Mouse (Mus musculus): ENCODE measurements around the gene Fgfr2. TPM values are rescaled to one million over a fixed set of nuclear protein-coding genes. Genes with fewer than 3 reads are reported as not detected.
"Not testable (repeated sequence)": the region's sequence is repeated elsewhere in the genome, so short reads cannot be mapped to it uniquely, and the experiment has no call there.

Fgfr2 gene
- polyA plus RNA-seq, 1 experiment from 2014 or later, result 24.9 TPM

DNA sequence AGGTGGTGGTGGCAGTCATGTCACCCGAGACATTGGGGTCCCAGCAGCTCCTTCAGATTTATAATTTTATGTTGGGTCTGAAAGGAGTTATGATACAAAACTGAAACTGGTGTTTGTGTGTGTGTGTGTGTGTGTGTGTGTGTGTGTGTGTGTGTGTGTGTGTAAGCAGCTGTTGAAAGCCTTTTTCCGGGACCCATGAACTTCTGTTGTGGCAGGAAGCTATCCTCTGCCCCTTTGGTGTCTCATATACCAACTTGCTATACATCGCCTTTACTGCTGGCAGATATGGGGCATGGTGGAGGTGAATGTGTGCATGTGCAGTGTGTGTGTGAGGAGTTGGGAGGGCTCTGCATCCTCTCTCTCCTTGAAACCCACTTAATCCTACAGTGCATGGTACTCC lies 2049.7 kb downstream of the Fgfr2 start:
- H3K27ac ChIP-seq (ENCODE audit: low read depth, low read length); H3K4me1 ChIP-seq (ENCODE audit: control insufficient read depth, insufficient read depth, low read length); ATAC-seq (replicated peaks; ENCODE audit: insufficient number of reproducible peaks, low FRiP score, low TSS enrichment); H3K4me2 ChIP-seq; H3K27me3 ChIP-seq (ENCODE audit: control insufficient read depth, insufficient read depth, low read length); H3K36me3 ChIP-seq (ENCODE audit: control insufficient read depth, insufficient read depth, low read length); H3K9ac ChIP-seq (ENCODE audit: low read depth, low read length); H3K4me3 ChIP-seq (ENCODE audit: low read depth, low read length); H3K9me3 ChIP-seq (replicated peaks; ENCODE audit: control insufficient read depth, low read length): not testable (repeated sequence)
- WGBS (ENCODE audit: insufficient replicate concordance), result 71% methylated on average over 3 of the region's 3 CpGs

DNA sequence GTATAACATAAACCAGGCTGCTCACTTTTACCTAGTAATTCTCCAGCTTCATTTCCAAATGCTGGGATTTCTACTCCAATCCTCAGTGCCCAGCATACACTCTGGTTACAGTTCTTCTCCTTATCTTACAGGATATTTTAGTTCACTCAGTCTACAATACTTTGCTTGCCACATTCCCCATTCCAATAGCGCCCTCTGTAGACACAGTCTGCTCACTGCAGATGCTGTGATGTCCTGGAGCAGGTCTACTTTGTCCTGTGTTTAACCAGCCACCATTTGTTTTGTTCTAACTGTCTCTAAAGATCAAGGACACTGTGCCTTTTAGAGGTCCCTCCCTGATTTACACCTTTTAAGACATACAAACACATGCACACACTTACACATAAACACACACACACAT lies 2055.0 kb downstream of the Fgfr2 start:
- not testable (repeated sequence) for H3K4me3 ChIP-seq (ENCODE audit: low read depth, low read length); ATAC-seq (replicated peaks; ENCODE audit: insufficient number of reproducible peaks, low FRiP score, low TSS enrichment); H3K4me2 ChIP-seq; H3K9me3 ChIP-seq (replicated peaks; ENCODE audit: control insufficient read depth, low read length); H3K27me3 ChIP-seq (ENCODE audit: control insufficient read depth, insufficient read depth, low read length); H3K36me3 ChIP-seq (ENCODE audit: control insufficient read depth, insufficient read depth, low read length); H3K9ac ChIP-seq (ENCODE audit: low read depth, low read length); H3K4me1 ChIP-seq (ENCODE audit: control insufficient read depth, insufficient read depth, low read length); H3K27ac ChIP-seq (ENCODE audit: low read depth, low read length)
- 8% methylated on average over 1 of the region's 1 CpGs for WGBS (ENCODE audit: insufficient replicate concordance)

DNA sequence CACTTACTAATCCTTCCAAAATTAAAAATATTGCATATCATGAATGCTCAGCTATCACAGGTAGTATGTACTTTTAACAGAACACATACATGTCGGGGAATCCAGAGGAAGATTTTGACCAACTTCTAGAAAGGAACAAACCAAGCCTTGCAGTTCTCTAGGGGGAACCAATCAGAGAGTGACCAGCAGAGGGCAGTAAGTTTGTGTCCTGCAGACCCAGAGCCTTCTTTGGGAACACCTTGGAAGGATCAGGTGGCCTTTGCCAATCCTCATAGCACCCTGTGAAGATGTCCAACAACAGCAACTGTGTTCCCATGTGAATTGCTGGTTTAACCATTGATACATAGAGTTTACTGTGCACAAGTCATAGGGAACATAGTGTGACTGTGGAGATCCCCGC lies 2060.6 kb downstream of the Fgfr2 start:
- Histone ChIP-seq H3K4me1 (ENCODE audit: control insufficient read depth, insufficient read depth, low read length) (no peaks in the 10 kb centered on the region), H3K4me2 (no peak overlapping the region), H3K9me3 (replicated peaks; ENCODE audit: control insufficient read depth, low read length) (no peaks in the 10 kb centered on the region), H3K27me3 (ENCODE audit: control insufficient read depth, insufficient read depth, low read length) (no peaks in the 10 kb centered on the region; the same call in 1 of the 2 replicates), H3K4me3 (ENCODE audit: low read depth, low read length) (no peak overlapping the region), H3K9ac (ENCODE audit: low read depth, low read length) (no peak overlapping the region), H3K27ac (ENCODE audit: low read depth, low read length) (no peak overlapping the region), H3K36me3 (ENCODE audit: control insufficient read depth, insufficient read depth, low read length) (no peaks in the 10 kb centered on the region)
- ATAC-seq (replicated peaks; ENCODE audit: insufficient number of reproducible peaks, low FRiP score, low TSS enrichment), result no peak
- WGBS (ENCODE audit: insufficient replicate concordance), result 67% methylated on average over 2 of the region's 2 CpGs

DNA sequence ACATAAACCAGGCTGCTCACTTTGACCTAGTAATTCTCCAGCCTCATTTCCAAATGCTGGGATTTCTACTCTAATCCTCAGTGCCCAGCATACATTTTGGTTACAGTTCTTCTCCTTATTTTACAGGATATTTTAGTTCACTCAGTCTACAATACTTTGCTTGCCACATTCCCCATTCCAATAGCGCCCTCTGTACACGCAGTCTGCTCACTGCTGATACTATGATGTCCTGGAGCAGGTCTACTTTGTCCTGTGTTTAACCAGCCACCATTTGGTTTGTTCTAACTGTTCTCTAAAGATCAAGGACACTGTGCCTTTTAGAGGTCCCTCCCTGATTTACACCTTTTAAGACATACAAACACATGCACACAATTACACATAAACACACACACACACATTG lies 2063.3 kb downstream of the Fgfr2 start:
- not testable (repeated sequence) for H3K9me3 ChIP-seq (replicated peaks; ENCODE audit: control insufficient read depth, low read length); H3K4me3 ChIP-seq (ENCODE audit: low read depth, low read length); H3K9ac ChIP-seq (ENCODE audit: low read depth, low read length); H3K36me3 ChIP-seq (ENCODE audit: control insufficient read depth, insufficient read depth, low read length); H3K27ac ChIP-seq (ENCODE audit: low read depth, low read length); ATAC-seq (replicated peaks; ENCODE audit: insufficient number of reproducible peaks, low FRiP score, low TSS enrichment); H3K27me3 ChIP-seq (ENCODE audit: control insufficient read depth, insufficient read depth, low read length); H3K4me2 ChIP-seq; H3K4me1 ChIP-seq (ENCODE audit: control insufficient read depth, insufficient read depth, low read length)
- 57% methylated on average over 2 of the region's 2 CpGs for WGBS (ENCODE audit: insufficient replicate concordance)

DNA sequence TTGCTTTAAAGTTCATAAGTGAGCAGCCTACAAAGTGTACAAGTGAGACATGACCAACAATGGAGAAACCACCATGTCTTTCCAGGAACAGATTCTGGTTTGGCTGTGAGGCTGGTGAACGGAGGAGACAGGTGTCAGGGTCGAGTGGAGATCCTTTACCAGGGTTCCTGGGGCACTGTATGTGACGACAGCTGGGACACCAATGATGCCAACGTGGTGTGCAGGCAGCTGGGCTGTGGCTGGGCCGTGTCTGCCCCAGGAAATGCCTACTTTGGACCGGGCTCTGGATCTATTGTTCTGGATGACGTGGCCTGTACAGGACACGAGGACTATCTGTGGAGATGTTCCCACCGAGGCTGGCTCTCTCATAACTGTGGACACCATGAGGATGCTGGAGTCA lies 2065.2 kb downstream of the Fgfr2 start:
- H3K36me3 ChIP-seq (ENCODE audit: control insufficient read depth, insufficient read depth, low read length); H3K9me3 ChIP-seq (replicated peaks; ENCODE audit: control insufficient read depth, low read length); H3K9ac ChIP-seq (ENCODE audit: low read depth, low read length); H3K4me1 ChIP-seq (ENCODE audit: control insufficient read depth, insufficient read depth, low read length); H3K27me3 ChIP-seq (ENCODE audit: control insufficient read depth, insufficient read depth, low read length); H3K4me2 ChIP-seq; H3K27ac ChIP-seq (ENCODE audit: low read depth, low read length); H3K4me3 ChIP-seq (ENCODE audit: low read depth, low read length); ATAC-seq (replicated peaks; ENCODE audit: insufficient number of reproducible peaks, low FRiP score, low TSS enrichment): not testable (repeated sequence)
- 84% methylated on average over 9 of the region's 9 CpGs for WGBS (ENCODE audit: insufficient replicate concordance)

DNA sequence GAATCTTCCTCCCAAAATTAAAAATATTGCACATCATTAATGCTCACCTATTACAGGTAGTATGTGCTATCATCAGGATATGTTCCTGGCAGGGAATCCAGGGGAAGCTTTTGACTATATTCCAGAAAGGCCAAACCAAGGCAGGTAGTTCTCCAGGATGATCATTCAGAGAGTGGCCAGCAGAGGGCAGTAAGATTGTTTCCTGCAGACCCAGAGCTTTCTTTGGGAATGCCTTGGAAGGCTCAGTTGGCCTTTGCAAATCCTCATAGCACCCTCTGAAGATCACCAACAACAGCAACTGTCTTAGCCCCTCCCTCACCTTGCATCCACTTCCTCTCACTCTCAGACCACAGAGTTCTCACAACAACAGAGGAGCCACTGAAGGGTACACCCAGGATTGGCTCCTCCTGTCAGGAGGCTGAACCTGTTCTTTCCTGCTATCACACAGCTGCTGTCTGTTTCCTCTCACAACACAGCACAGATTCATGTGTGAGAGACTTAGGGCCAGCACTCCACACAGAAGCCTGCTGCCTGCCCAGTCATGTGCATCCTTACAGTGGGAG lies 2068.3 kb downstream of the Fgfr2 start:
- no peak overlapping the region for H3K4me2 ChIP-seq
- no peaks in the 10 kb centered on the region for H3K4me1 ChIP-seq (ENCODE audit: control insufficient read depth, insufficient read depth, low read length)
- H3K27me3 ChIP-seq (ENCODE audit: control insufficient read depth, insufficient read depth, low read length), result no peaks in the 10 kb centered on the region; the same call in 1 of the 2 replicates
- H3K9ac ChIP-seq (ENCODE audit: low read depth, low read length), result no peak overlapping the region
- no peaks in the 10 kb centered on the region for H3K9me3 ChIP-seq (replicated peaks; ENCODE audit: control insufficient read depth, low read length)
- no peak for ATAC-seq (replicated peaks; ENCODE audit: insufficient number of reproducible peaks, low FRiP score, low TSS enrichment)
- no peak overlapping the region for H3K4me3 ChIP-seq (ENCODE audit: low read depth, low read length)
- no peak overlapping the region for H3K27ac ChIP-seq (ENCODE audit: low read depth, low read length)
- no peaks in the 10 kb centered on the region for H3K36me3 ChIP-seq (ENCODE audit: control insufficient read depth, insufficient read depth, low read length)

DNA sequence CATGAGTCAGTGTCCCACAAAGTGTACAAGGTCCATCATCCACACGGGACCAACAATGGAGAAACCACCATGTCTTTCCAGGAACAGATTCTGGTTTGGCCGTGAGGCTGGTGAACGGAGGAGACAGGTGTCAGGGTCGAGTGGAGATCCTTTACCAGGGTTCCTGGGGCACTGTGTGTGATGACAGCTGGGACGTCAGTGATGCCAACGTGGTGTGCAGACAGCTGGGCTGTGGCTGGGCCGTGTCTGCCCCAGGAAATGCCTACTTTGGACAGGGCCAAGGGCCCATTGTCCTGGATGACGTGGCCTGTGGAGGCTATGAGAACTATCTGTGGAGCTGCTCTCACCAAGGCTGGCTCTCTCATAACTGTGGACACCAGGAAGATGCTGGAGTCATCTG lies 2073.3 kb downstream of the Fgfr2 start:
- not testable (repeated sequence) for H3K27ac ChIP-seq (ENCODE audit: low read depth, low read length); H3K9ac ChIP-seq (ENCODE audit: low read depth, low read length); H3K4me2 ChIP-seq; H3K27me3 ChIP-seq (ENCODE audit: control insufficient read depth, insufficient read depth, low read length); H3K9me3 ChIP-seq (replicated peaks; ENCODE audit: control insufficient read depth, low read length); H3K36me3 ChIP-seq (ENCODE audit: control insufficient read depth, insufficient read depth, low read length); H3K4me3 ChIP-seq (ENCODE audit: low read depth, low read length); ATAC-seq (replicated peaks; ENCODE audit: insufficient number of reproducible peaks, low FRiP score, low TSS enrichment); H3K4me1 ChIP-seq (ENCODE audit: control insufficient read depth, insufficient read depth, low read length)
- 75% methylated on average over 8 of the region's 8 CpGs for WGBS (ENCODE audit: insufficient replicate concordance)

DNA sequence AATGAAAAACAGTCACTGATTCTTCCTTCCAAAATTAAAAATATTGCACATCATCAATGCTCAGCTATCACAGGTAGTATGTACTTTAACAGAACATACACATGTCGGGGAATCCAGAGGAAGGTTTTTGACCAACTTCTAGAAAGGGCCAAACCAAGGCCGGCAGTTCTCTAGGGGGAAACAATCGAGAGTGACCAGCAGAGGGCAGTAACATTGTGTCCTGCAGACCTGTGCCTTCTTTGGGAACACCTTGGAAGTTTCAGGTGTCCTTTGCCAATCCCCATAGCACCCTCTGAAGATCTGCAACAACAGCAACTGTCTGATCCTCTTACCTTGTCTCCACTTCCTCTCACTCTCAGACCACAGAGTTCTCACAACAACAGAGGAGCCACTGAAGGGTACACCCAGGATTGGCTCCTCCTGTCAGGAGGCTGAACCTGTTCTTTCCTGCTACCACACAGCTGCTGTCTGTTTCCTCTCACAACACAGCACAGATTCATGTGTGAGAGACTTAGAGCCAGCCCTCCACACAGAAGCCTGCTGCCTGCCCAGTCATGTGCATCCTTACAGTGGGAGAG lies 2077.8 kb downstream of the Fgfr2 start:
- not testable (repeated sequence) for H3K36me3 ChIP-seq (ENCODE audit: control insufficient read depth, insufficient read depth, low read length); H3K4me1 ChIP-seq (ENCODE audit: control insufficient read depth, insufficient read depth, low read length); ATAC-seq (replicated peaks; ENCODE audit: insufficient number of reproducible peaks, low FRiP score, low TSS enrichment); H3K4me2 ChIP-seq; H3K4me3 ChIP-seq (ENCODE audit: low read depth, low read length); H3K9me3 ChIP-seq (replicated peaks; ENCODE audit: control insufficient read depth, low read length); H3K27me3 ChIP-seq (ENCODE audit: control insufficient read depth, insufficient read depth, low read length); H3K27ac ChIP-seq (ENCODE audit: low read depth, low read length); H3K9ac ChIP-seq (ENCODE audit: low read depth, low read length)
- WGBS (ENCODE audit: insufficient replicate concordance), result 28% methylated on average over 3 of the region's 3 CpGs

DNA sequence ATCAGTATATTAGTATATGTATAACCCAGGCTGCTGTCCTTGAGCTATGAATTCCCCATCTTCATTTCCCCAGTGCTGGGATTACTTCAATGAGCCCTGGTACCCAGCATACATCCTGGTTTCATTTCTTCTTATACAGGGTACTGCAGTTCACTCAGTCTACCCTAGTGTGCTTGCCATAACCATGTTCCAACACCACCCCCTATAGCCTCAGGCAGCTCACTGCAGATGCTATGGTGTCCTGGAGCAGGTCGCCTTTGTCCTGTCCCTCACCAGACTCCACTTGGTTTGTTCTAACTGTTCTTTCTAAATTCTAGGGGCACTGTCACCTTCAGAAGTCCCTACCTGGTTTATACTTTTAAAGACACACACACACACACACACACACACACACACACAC lies 2080.5 kb downstream of the Fgfr2 start:
- 40% methylated on average over 1 of the region's 1 CpGs for WGBS (ENCODE audit: insufficient replicate concordance)

More for the DNA sequence above, 2080.5 kb downstream of the Fgfr2 start:
- no peak overlapping the region for H3K4me2 ChIP-seq
- no peaks in the 10 kb centered on the region for H3K9me3 ChIP-seq (replicated peaks; ENCODE audit: control insufficient read depth, low read length)
- H3K9ac ChIP-seq (ENCODE audit: low read depth, low read length), result no peak overlapping the region
- H3K36me3 ChIP-seq (ENCODE audit: control insufficient read depth, insufficient read depth, low read length), result no peaks in the 10 kb centered on the region
- H3K27ac ChIP-seq (ENCODE audit: low read depth, low read length), result no peak overlapping the region
- H3K4me3 ChIP-seq (ENCODE audit: low read depth, low read length), result no peak overlapping the region
- ATAC-seq (replicated peaks; ENCODE audit: insufficient number of reproducible peaks, low FRiP score, low TSS enrichment), result no peak
- no peaks in the 10 kb centered on the region for H3K27me3 ChIP-seq (ENCODE audit: control insufficient read depth, insufficient read depth, low read length)
- H3K4me1 ChIP-seq (ENCODE audit: control insufficient read depth, insufficient read depth, low read length), result peaks cover 5% of the 10 kb centered on the region

All from heart, embryonic 11.5 days (tissue).